Mouse (Mus musculus) lung, postnatal 0 days (tissue): Measurements from ENCODE around the gene Cul7.

Experiments
- CTCF ChIP-seq: IDR thresholded peaks from 2 replicates; pipeline ENCODE4 v1.5.1; 2016; ENCODE audit warnings: antibody characterized with exemption, mild to moderate bottlenecking
- EP300 ChIP-seq: IDR thresholded peaks from 2 replicates; pipeline ENCODE4 v1.6.1; 2016; ENCODE audit warnings: antibody characterized with exemption, mild to moderate bottlenecking, control low read depth

DNA sequence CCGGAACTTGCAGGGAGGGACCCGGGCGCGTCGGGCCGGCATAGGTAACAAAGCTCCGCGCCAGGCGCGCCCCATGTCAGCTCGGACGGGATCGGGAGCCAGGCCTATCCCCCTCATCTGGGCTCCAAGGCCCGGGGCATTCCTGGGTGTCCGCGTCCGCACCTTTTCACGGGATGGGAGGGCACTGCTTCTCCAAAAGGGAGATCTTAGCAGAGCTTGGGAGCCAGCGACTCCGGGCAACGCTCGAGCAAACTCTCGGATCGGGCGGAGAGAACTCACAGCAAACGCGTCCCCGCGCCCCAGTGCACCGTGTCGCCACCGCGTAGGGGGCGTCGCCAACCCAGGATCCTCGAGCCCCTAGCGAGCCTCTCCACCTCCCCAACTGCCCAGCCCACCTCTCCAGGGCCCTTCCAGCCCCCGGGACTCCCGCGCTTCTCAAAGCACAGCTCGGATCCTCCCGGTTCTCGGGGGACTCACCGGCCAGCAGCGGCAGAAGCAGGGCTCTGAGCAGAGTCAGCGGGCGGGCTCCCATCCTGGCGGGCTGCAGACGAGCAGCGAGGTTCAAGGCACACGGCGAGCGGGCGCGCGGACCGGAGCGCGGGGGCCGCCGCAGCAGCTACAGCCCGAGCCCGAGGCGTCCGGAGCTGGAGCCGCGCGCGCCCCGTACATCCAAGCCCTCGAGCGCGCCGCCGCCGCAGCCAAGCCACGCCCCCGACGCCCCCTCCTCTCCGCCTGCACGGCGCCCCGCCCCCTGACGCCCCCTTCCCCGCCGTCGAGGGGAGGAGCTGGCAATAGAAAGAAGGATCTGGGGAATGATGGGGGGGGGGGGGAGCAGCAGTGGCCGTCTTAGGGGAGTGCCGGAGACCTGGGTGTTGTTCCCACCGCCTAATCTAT lies 21.1 kb upstream of the Cul7 start, which contains the start of gene Ptk7:
- 0 out of 2 replicates have a peak, but pooled peaks have one; percentile 14 for TF ChIP-seq CTCF
- no peak for TF ChIP-seq EP300
